Comparison of ENCODE assay signal across 24 mouse cellular contexts in the genomic region with DNA sequence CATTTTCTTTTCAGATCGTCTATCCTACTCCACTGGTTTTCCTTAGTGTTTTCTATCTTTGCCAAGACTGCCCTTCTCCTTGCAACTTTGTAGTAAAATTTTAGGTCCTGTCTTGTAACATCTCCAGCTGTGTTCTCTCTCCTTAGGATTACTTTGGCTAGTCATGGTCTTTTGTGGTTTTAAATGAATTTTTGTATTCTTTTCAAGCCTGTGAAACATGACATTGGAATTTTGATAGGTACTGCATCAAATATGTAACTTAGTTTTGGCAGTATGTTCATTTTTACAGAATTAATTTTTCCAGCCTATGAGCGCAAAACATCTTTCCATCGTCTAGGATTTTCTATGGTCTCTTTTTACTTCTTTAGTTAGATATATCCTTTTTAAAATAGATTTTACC.
A peak's percentile ranks its signal among the peaks of the same experiment; 100 is the strongest.
DNase-seq lines count a peak whose midpoint lies in the region; ATAC-seq and TF ChIP-seq lines count a peak whose summit lies in the region.
"Had no signal": no experiment of that assay in that cellular context is flagged by ENCODE, and none has a peak within 500 bp of the region (broad histone marks: within the 10 kb centered on the region; RNA-seq: fewer than 3 reads in every experiment).

No protein-coding gene starts in this region.

- WGBS in midbrain, embryonic 10.5 days: 97% methylated on average over 3 of the region's 3 CpGs

- peak overlapping the region; percentile 68 for H3K27ac ChIP-seq in embryonic fibroblast, embryonic 13.5 days (ENCODE audit: insufficient read depth, low read length)
- H3K27ac ChIP-seq in midbrain, embryonic 10.5 days (replicated peaks): no peak overlapping the region
- H3K27ac ChIP-seq: embryonic facial prominence, embryonic 10.5 days; embryonic facial prominence, embryonic 12.5 days; forebrain, embryonic 10.5 days; forebrain, embryonic 12.5 days had no signal

- H3K4me3 ChIP-seq in embryonic fibroblast, embryonic 13.5 days (ENCODE audit: insufficient read depth, low read length): no peak overlapping the region
- no peak overlapping the region for H3K4me3 ChIP-seq in midbrain, embryonic 10.5 days
- H3K4me3 ChIP-seq: embryonic facial prominence, embryonic 10.5 days; embryonic facial prominence, embryonic 12.5 days; erythroblast, embryonic 14.5 days; forebrain, embryonic 10.5 days; forebrain, embryonic 12.5 days had no signal

- TF ChIP-seq POLR2A in embryonic fibroblast, embryonic 13.5 days (IDR thresholded peaks at IDR 0.05; ENCODE audit: low read depth, low read length): no peak

- peaks cover 7% of the 10 kb centered on the region; the same call in 1 of the 2 replicates for H3K9me3 ChIP-seq in midbrain, embryonic 10.5 days (replicated peaks)
- H3K9me3 ChIP-seq: embryonic facial prominence, embryonic 12.5 days had no signal

- no peak for TF ChIP-seq CTCF in embryonic fibroblast, embryonic 13.5 days (IDR thresholded peaks at IDR 0.05; ENCODE audit: borderline replicate concordance, insufficient read depth, low read length)

- H3K36me3 ChIP-seq in midbrain, embryonic 10.5 days: no peaks in the 10 kb centered on the region
- H3K36me3 ChIP-seq: embryonic facial prominence, embryonic 10.5 days; embryonic facial prominence, embryonic 12.5 days; forebrain, embryonic 10.5 days; forebrain, embryonic 12.5 days had no signal

- H3K4me1 ChIP-seq in embryonic fibroblast, embryonic 13.5 days (ENCODE audit: control insufficient read depth, insufficient read depth, low read length): peaks cover 5% of the 10 kb centered on the region
- H3K4me1 ChIP-seq in midbrain, embryonic 10.5 days: peaks cover 7% of the 10 kb centered on the region; the same call in 1 of the 2 replicates
- H3K4me1 ChIP-seq: embryonic facial prominence, embryonic 10.5 days; embryonic facial prominence, embryonic 12.5 days had no signal

- DNase-seq in 3134 (ENCODE audit: extremely low read depth, insufficient read length, low spot score): peak; percentile 72
- peak; percentile 77 for DNase-seq in 3T3-L1 (ENCODE audit: low read depth, low spot score)
- peak; percentile 25 for DNase-seq in NIH3T3 (ENCODE audit: low read depth)
- no peak for DNase-seq in urinary bladder, postnatal 36 days (ENCODE audit: low spot score in 2 of 2)
- no peak for DNase-seq in midbrain, embryonic 10.5 days (ENCODE audit: low spot score)
- no peak for DNase-seq in kidney, adult 9 months
- DNase-seq: adrenal gland, adult 8-10 months; adrenal gland, postnatal 14 days; adrenal gland, postnatal 36 days; cerebellum, adult 11-12 months; cerebellum, adult 2 months; cerebellum, adult 9-10 months; cerebellum, postnatal 10 days; cerebellum, postnatal 25 days had no signal

- H3K27me3 ChIP-seq in midbrain, embryonic 10.5 days (ENCODE audit: low read depth, poor library complexity, severe bottlenecking): no peaks in the 10 kb centered on the region
- H3K27me3 ChIP-seq: embryonic facial prominence, embryonic 12.5 days; forebrain, embryonic 12.5 days had no signal

- ATAC-seq in megakaryocyte, adult 5-6 weeks (ENCODE audit: poor library complexity, severe bottlenecking): no peak
- ATAC-seq: activated CD4-positive, CD25-positive, alpha-beta regulatory T cell, adult 4 months; forebrain, embryonic 14.5 days; forebrain, embryonic 16.5 days had no signal

Comparison
In these comparisons a context has a peak if more than half of its experiments do, and no peak if none do; other contexts are left out.
1. DNase-seq: peak in 3134 (single experiment), 3T3-L1 (single experiment) and NIH3T3 (single experiment); none in urinary bladder, postnatal 36 days (0 of 2), midbrain, embryonic 10.5 days (single experiment) and kidney, adult 9 months (single experiment).